Mouse (Mus musculus): ENCODE measurements around the gene Arfgap1.

DNA sequence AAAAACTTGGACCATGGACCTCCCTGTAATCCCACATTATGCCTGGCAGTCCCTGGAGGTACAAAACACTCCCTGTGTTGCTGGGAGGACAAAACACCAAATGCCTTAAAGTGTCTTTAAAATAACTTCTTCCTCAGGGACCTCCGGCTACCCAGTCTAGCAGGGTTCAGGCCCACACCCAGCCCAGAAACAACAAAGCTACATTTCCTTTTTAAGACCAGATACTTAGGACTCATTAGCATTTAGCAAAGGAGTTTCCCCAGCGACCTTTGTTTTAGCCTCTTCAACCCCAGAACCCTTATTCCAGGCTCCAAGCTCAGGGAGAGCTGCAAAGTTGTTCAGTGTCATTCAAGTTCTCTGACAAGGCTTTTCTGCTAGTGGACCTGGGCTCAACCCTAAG, 13.4 kb upstream of the Arfgap1 start:
- TF ChIP-seq POLR2A (IDR thresholded peaks at IDR 0.05; ENCODE audit: low read depth, low read length) (no peak), CTCF (IDR thresholded peaks at IDR 0.05; ENCODE audit: extremely low read depth, insufficient read length, insufficient replicate concordance, low read depth, low read length) (no peak)

Measured in small intestine, adult 2 months (tissue).